Mouse (Mus musculus) left cerebral cortex, postnatal 14 days (tissue): ENCODE data around the gene Rfng. TPM values are rescaled to one million over a fixed set of nuclear protein-coding genes. Genes with fewer than 3 reads are reported as not detected.
"Not testable (repeated sequence)": the region's sequence is repeated elsewhere in the genome, so short reads cannot be mapped to it uniquely, and the experiment has no call there.

Source experiments
- DNase-seq, 2 experiments: peaks; one replicate each; pipeline ENCODE4 v3.0.0; 2021 to 2022; ENCODE audit warnings: low spot score in 2 of 2, mixed read lengths in 1 of 2
- intact Hi-C: fragments of 180-260 bp; cut with DNase I; formaldehyde crosslinking; loops from one replicate; pipeline ENCODE4 v1.15.1; 2025
- total RNA-seq, 2 experiments: library from RNA; stranded (reverse); gene quantifications; 2 replicates each; pipeline ENCODE4 v1.2.3; 2021

The Rfng gene
- total RNA-seq, 2 experiments from 2014 or later = 75.3 to 79.6 TPM

DNA sequence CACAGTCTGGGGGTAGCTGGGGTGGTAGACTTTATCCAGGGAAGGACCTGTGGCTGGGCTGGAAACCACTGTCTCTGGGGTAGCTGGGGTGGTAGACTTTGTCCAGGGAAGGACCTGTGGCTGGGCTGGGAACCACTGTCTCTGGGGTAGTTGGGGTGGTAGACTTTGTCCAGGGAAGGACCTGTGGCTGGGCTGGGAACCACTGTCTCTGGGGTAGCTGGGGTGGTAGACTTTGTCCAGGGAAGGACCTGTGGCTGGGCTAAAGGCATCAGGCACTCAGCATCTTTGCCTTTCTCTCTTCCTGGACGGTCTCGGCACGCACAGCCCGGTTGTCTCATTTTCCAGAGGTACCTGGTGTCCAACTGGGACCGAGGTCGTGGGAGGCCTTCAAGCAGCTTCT lies 2.6 kb downstream of the Rfng start:
- DNase-seq, intact Hi-C loops: not testable (repeated sequence)

DNA sequence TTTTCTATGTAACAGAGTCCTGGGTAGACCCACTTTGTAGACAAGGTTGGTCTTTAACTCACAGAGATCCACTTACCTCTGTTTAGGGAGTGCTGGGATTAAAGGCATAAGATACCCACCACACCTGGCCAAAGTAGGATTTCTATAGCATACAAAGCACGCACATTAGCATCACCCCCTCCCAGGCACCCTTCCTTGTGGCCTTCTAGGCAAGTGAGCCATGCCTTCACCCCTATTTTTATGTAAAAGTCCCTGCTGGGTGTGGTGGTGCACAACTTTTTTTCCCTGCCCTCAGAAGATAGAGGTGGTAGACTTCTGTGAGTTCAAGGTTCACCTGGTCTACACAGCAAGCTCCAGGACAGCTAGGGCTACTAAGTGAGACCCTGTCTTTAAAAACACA lies 4.1 kb downstream of the Rfng start:
- no peak for DNase-seq
- intact Hi-C loops = loop anchor here (5.0 to 10.0 kb wide), 3 partner anchors 125 to 265 kb away; no protein-coding TSS in a partner anchor

DNA sequence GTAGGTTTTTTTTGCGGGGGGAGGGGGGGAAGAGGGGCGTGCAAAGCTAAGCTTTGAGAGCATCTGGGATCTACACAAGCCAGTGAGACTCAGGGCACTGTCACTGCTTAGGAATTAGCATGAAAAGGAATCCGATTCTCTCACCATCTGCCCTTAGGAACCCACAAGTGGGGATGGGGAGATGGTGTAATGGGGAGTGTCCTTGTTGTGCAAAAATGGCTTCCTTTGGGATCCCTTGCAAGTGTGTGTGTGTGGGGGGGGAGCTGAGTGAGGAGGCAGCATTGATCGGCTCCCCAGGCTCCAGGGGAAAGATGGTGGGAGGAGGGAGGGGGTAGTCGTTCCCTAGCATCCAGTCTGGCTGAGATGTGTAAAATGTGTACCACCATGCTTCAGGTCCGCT lies 6.9 kb downstream of the Rfng start:
- no peak for DNase-seq
- intact Hi-C loops = loop anchor here (5.0 to 10.0 kb wide), 3 partner anchors 122 to 262 kb away; no protein-coding TSS in a partner anchor

DNA sequence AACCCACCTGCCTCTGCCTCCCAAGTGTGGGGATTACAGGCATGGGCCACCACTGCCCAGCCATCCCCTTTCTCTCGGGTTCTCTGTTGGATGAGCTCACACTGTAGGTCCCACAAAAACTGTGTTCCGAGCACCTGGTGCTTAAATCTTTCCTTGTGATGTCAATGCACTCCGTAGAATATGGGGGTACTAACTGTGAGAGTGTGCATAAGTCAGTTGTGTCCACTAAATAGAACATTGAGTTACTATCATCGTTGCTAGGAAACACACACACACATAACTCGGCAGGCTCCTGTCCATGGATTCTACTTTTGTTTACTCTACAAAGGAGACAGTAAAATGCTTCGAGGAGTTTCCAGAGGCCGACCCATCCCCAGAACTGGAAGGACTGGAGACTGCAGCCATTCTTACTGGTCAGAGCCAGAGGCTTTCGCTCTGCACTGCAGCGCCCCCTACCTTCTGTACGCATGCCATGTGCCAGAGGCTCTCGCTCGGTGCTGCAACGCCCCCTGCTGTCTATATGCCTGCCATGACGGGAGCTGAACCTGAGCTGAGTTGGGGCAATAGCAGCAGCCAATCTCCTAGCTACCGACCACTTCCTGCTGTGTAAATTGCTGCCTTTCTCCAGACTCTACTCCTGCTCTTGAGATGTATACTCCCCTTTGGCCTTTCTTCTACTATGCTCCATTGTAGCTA lies 8.1 kb downstream of the Rfng start:
- DNase-seq = peak; percentile 93 to 97
- intact Hi-C loops = loop anchor here (1.0 to 10.0 kb wide), 4 partner anchors 56 to 261 kb away; no protein-coding TSS in a partner anchor

DNA sequence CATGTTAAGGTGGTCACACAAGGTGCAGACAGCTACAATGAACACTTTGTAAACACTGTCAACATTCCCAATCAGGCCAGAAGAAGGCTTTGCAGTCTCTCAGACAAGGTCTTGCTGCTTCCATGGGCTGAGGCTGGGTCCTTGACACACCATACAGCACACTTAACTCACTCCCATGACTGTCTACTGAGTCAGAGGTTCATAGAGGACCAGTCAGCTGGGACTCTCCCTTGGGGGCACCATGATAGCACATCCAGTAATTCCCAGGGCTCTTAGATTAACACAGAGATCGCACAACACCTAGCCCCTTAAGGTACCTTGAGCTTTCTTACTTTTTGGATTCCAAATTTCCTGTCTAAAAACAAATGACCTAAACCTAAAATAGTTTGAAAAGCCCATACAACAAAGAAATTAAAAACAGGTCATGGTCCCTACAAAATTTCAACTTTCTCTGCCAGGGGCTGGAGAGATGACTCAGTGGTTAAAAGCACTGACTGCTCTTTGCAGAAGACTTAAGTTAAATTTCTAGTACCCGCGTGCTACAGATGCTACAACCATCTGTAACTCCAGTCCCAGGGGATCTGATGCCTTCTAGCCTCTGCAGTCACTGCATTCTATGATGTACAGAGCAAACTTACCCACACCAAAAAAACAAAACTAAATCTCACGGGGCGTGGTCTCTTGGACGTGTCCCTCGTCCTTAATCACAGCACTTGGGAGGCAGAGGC lies 10.4 kb downstream of the Rfng start:
- intact Hi-C loops = loop anchor here (10.0 kb wide), 2 partner anchors 119 to 259 kb away; no protein-coding TSS in a partner anchor
- no peak for DNase-seq

GRCm38 (mm10) chr11:120772749-120773148 lies 11.3 kb downstream of the Rfng start:
- intact Hi-C loops = loop anchor here (10.0 kb wide), 2 partner anchors 118 to 258 kb away; no protein-coding TSS in a partner anchor

DNA sequence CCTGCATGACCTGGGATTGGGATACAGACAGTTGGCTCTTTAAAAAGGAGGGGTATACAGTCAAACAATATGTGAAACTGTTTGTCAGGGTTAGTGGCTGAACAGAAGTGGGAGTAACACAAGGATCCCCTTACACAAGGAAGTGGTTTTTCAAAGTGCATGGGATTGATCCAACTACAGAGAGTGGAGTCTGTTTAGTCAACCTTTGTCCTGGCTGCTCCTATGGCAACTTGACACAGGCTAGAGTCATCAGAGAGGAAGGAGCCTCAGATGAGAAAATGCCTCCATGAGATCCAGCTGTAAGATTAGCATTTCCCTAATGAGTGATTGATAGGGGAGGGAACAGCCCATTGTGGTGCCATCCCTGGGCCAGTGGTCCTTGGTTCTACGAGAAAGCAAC lies 15.8 kb downstream of the Rfng start:
- DNase-seq = no peak
- intact Hi-C loops = no loop called here

More at GRCm38 (mm10) chr11:120772749-120773148, 11.3 kb downstream of the Rfng start:
- DNase-seq = no peak

GRCm38 (mm10) chr11:120767023-120767422 lies 17.0 kb downstream of the Rfng start:
- intact Hi-C loops, DNase-seq: not testable (repeated sequence)

GRCm38 (mm10) chr11:120763121-120763999 lies 20.6 kb downstream of the Rfng start:
- DNase-seq, intact Hi-C loops: not testable (repeated sequence)

- intact Hi-C loops = not testable (repeated sequence)
Measured at GRCm38 (mm10) chr11:120762672-120763041, 21.4 kb downstream of the Rfng start, which contains the start of gene Hmga1b. Gene Hmga1b, plus strand, starts transcription at chr11:120762794.

DNA sequence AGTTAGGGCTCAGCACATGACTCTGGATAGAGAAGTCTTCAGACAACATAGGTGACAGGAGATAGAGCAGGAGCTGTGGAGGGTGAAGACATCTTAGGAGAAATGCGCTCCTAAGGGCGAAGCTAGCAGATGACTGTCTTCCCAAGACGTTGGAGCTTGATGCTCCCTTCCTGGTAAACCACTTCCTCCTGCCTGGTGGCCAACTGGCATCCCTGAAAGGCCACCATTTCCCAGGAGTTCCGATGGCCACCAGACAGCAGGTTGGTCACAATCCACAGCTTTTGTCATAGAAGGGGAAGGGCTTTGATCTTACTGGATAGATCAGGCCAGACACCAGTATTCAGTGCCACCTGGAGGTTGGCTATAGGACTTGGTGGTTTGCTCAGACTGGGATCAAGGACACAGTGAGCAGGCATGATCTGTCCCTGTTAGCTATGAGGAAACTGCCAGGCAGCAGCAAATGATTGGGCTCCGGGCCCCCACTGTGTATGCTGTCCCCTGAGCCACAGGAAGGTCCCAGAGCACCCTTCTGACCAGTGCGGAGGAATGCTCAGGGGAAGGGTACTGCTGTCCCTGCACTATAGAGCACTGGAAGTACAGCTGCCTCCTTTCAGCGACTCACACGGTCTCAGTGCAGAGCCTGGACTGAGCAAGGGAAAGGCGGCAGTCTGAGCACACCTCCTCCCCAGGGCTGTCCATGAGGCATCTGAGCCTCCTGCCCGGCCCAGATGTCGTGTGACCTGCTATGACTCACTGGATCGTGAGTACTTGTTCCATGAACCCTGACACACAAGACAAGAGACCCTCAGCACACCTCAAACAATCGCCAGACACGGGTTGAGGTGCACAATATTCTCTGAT lies 22.0 kb downstream of the Rfng start:
- intact Hi-C loops = no loop called here
- DNase-seq = no peak

More at GRCm38 (mm10) chr11:120762672-120763041, 21.4 kb downstream of the Rfng start, which contains the start of gene Hmga1b:
- DNase-seq = not testable (repeated sequence)

DNA sequence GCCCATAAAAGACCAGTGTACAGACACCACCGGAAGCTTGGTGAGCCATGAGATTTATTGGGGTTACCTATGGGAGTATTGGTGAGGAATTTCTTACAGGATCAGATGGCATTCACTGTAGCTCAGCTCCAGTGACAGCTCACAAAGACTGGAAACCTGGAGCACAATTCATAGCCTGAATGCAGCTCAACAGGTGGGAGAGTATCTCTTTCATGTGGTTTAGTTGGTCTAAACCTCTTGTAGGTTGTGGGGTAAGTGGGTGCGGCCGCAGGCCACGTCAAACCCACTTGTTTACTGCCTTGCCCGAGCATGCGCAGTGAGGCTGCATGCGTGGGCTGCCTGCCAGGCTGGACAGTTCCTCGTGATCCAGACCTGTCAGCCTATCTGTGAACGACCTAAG lies 23.8 kb downstream of the Rfng start:
- intact Hi-C loops = no loop called here
- no peak for DNase-seq

DNA sequence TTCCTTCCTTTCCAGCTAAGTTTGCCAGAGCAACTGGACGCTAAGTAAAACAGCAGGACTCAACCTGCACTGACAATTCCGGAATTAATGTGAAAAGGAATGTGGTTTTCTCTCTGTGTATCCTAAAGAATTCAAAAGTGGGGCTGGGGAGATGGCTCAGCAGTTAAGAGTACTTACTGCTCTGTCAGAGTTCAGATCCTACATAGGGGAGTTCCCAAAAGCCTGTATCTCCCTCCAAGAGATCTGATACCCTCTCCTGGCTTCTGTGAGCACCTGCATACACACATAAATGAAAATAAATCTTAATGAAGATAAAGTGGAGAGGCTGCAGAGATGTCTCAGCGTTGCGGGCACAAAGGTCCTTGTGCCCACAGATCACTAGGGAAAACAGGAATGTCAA lies 32.4 kb downstream of the Rfng start:
- intact Hi-C loops = no loop called here
- DNase-seq = no peak

- intact Hi-C loops = no loop called here
- peak in 1 of 2 experiments; percentile 21 for DNase-seq
Measured at GRCm38 (mm10) chr11:120749430-120749829, 34.6 kb downstream of the Rfng start.

GRCm38 (mm10) chr11:120747974-120748373 lies 36.0 kb downstream of the Rfng start:
- intact Hi-C loops = no loop called here
- no peak for DNase-seq

GRCm38 (mm10) chr11:120744121-120744701 lies 39.8 kb downstream of the Rfng start:
- no peak for DNase-seq
- intact Hi-C loops = no loop called here

DNA sequence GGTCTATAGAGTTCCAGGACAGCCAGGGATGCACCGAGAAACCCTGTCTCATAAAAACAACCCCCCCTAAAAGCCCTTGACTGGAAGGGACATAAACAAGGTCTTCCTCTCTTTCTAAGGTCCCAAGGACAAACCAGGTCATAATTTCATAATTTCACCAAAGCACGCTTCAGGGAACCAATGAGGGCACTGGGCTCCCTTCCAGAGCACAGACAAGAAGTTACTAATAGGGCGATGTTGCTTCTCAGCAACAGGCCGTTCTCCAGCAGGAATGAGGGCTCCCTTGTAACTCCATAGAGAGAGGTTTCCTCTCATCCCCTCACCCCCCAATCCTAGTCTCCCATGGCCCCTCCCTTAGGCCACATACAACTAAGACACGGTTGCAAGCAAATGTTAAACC lies 43.0 kb downstream of the Rfng start:
- no peak for DNase-seq
- intact Hi-C loops = no loop called here

DNA sequence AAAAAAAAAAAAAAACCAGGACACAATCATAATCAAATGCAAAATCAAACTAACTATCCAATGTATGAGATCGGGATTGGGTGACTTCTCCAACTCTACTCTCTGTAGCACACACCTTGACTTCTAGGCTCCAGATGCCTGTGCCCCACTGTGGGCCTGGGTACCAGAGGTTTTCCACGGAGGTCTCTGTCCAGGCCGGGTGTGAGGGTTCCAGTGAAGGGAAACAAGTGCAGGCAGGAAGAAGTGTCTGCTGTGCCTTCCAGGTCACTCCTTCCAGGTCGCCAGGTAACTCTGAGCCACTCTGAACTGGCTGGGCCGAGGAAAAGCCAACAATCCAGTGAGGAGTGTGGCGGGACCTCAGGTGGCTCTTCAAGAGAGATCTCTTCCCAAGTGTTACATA lies 47.6 kb downstream of the Rfng start:
- intact Hi-C loops = no loop called here
- no peak for DNase-seq
